Mouse (Mus musculus) inflammation-experienced regulatory T-cells, adult 6 months (primary cell): ENCODE data around the gene Alkbh2. TPM values are rescaled to one million over a fixed set of nuclear protein-coding genes. Genes with fewer than 3 reads are reported as not detected.

ENCODE experiments used
- ATAC-seq: one replicate; pipeline ENCODE4 v1.8.0; 2017
- polyA plus RNA-seq, 3 experiments: library from polyadenylated mRNA; unstranded; fragments of 100-300 nt; shearing (Covaris generic); gene quantifications; one replicate each; pipeline ENCODE4 v1.2.1; 2017

The Alkbh2 gene
- polyA plus RNA-seq, 3 experiments from 2014 or later = 4.3 to 8.4 (median 5.4) TPM

GRCm38 (mm10) chr5:114146028-114146888 is 18.2 kb upstream of the Alkbh2 start, which contains the start of gene Acacb:
TSS of gene Acacb (plus strand) at chr5:114146535.
- ATAC-seq = no peak

- ATAC-seq = no peak
Observed at GRCm38 (mm10) chr5:114139175-114139574, 11.2 kb upstream of the Alkbh2 start.

- ATAC-seq = no peak
Observed at GRCm38 (mm10) chr5:114138277-114139164, 10.5 kb upstream of the Alkbh2 start.

- ATAC-seq = no peak
Observed at GRCm38 (mm10) chr5:114137481-114138276, 9.7 kb upstream of the Alkbh2 start.

GRCm38 (mm10) chr5:114135516-114135915 is 7.5 kb upstream of the Alkbh2 start:
- peak; percentile 10 for ATAC-seq

- ATAC-seq = no peak
Observed at GRCm38 (mm10) chr5:114134091-114134534, 6.1 kb upstream of the Alkbh2 start.

- ATAC-seq = no peak
Observed at GRCm38 (mm10) chr5:114132841-114133240, 4.8 kb upstream of the Alkbh2 start.

- peak; percentile 44 for ATAC-seq
Observed at GRCm38 (mm10) chr5:114131521-114131840, 3.5 kb upstream of the Alkbh2 start.

- peak; percentile 82 for ATAC-seq
Observed at GRCm38 (mm10) chr5:114130698-114131520, 2.9 kb upstream of the Alkbh2 start.

- peak; percentile 1 for ATAC-seq
Observed at GRCm38 (mm10) chr5:114130211-114130605, 2.2 kb upstream of the Alkbh2 start, which contains the start of gene Ung. TSS of gene Ung (plus strand) at chr5:114130386.

- ATAC-seq = no peak
Observed at GRCm38 (mm10) chr5:114129550-114130210, 1.7 kb upstream of the Alkbh2 start.

- no peak for ATAC-seq
Observed at GRCm38 (mm10) chr5:114126499-114127244, 1.3 kb downstream of the Alkbh2 start.

- ATAC-seq = no peak
Observed at GRCm38 (mm10) chr5:114126008-114126407, 2.0 kb downstream of the Alkbh2 start.

GRCm38 (mm10) chr5:114119806-114120205 is 8.2 kb downstream of the Alkbh2 start:
- no peak for ATAC-seq

GRCm38 (mm10) chr5:114116586-114116985 is 11.4 kb downstream of the Alkbh2 start:
- no peak for ATAC-seq

GRCm38 (mm10) chr5:114115030-114115429 is 13.0 kb downstream of the Alkbh2 start:
- no peak for ATAC-seq

GRCm38 (mm10) chr5:114113334-114113733 is 14.7 kb downstream of the Alkbh2 start:
- ATAC-seq = no peak

GRCm38 (mm10) chr5:114106391-114106935 is 21.6 kb downstream of the Alkbh2 start:
- ATAC-seq = no peak

- no peak for ATAC-seq
Observed at GRCm38 (mm10) chr5:114102807-114103206, 25.2 kb downstream of the Alkbh2 start.

GRCm38 (mm10) chr5:114101873-114102272 is 26.1 kb downstream of the Alkbh2 start:
- ATAC-seq = no peak
